Mouse (Mus musculus) forebrain, embryonic 10.5 days (tissue): ENCODE results near the gene Gm9964. TPM values are rescaled to one million over a fixed set of nuclear protein-coding genes. Genes with fewer than 3 reads are reported as not detected.

Source experiments
- DNase-seq: peaks from one replicate; pipeline ENCODE4 v3.0.0-alpha.2; 2017; ENCODE audit warnings: low spot score; ENCODE audit errors: extremely low spot score
- H3K27ac ChIP-seq: fragments of 300-500 bp; sonication (generic); 2 replicates; pipeline ENCODE4 v1.5.1; 2016; ENCODE audit warnings: mild to moderate bottlenecking
- H3K27me3 ChIP-seq: fragments of 300-500 bp; sonication (generic); 2 replicates; pipeline ENCODE4 v1.6.1; 2016; ENCODE audit warnings: mild to moderate bottlenecking; ENCODE audit not compliant: poor library complexity, severe bottlenecking
- H3K36me3 ChIP-seq: fragments of 300-500 bp; sonication (generic); replicated peaks from 2 replicates; pipeline ENCODE4 v1.6.1; 2016; ENCODE audit warnings: mild to moderate bottlenecking, moderate library complexity
- H3K4me1 ChIP-seq: fragments of 300-500 bp; sonication (generic); 2 replicates; pipeline ENCODE4 v1.6.1; 2016
- H3K4me3 ChIP-seq: fragments of 300-500 bp; sonication (generic); 2 replicates; pipeline ENCODE4 v1.5.1; 2016; ENCODE audit warnings: mild to moderate bottlenecking, moderate library complexity
- H3K9me3 ChIP-seq: fragments of 300-500 bp; sonication (generic); 2 replicates; pipeline ENCODE4 v1.6.1; 2016; ENCODE audit warnings: mild to moderate bottlenecking, moderate library complexity
- WGBS: fragments of 180-500 bp; shearing (Covaris S2); methylation state at CpG from one replicate; pipeline ENCODE4 v1.1.7; 2016; 5-methylcytosine and 5-hydroxymethylcytosine counted together
- polyA plus RNA-seq: library from polyadenylated mRNA; unstranded; fragments of >200 nt; fragmentation: Nextera tagmentation; extraction: Ambion mirVana; gene quantifications from 2 replicates; pipeline ENCODE4 v1.2.1, GENCODE M21; 2016

Gm9964 gene
- 0.22 TPM in 1 of 2 replicates, not detected in the other for polyA plus RNA-seq

DNA sequence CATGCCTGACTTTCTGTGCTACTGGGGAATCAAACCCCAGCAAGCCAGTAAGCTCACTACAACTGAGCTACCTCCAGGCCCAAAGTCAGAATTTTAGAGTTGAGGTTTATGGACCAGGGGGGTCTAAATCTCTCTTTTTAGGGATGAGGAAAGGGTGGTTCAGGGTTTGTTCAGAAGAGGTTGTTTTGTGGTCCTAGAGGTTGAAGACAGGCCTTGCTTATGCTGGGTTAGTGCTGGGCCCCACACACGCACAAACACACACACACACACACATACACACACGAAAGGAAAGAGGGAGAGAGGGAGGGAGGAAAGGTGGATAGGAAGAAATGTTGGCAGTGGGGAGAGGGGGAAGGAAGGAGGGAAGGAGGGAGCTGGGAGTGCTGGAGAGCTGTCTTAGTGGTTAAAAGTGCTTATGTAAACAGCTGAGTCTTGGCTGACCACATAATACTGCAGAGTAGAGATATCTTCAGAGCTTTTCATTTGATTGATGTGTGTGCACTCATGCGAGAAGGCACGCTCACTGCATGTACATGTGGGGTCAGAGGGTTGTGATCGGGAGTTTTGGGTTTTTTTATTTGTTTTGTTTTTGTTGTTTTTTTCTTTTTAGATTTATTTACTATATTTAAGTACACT is at the start of gene Gm9964:
TSS of gene Gm9964 (minus strand) at position 51 of the 636 bp plus-strand sequence.
- H3K4me1 ChIP-seq = no peaks in the 10 kb centered on the region
- WGBS = 94% methylated on average over 5 of the region's 5 CpGs
- H3K4me3 ChIP-seq = no peak within 1 kb of the TSS
- no peaks in the 10 kb centered on the region for H3K36me3 ChIP-seq
- H3K27me3 ChIP-seq = no peaks in the 10 kb centered on the region
- DNase-seq = no peak
- H3K9me3 ChIP-seq = no peaks in the 10 kb centered on the region
- no peak within 1 kb of the TSS for H3K27ac ChIP-seq

DNA sequence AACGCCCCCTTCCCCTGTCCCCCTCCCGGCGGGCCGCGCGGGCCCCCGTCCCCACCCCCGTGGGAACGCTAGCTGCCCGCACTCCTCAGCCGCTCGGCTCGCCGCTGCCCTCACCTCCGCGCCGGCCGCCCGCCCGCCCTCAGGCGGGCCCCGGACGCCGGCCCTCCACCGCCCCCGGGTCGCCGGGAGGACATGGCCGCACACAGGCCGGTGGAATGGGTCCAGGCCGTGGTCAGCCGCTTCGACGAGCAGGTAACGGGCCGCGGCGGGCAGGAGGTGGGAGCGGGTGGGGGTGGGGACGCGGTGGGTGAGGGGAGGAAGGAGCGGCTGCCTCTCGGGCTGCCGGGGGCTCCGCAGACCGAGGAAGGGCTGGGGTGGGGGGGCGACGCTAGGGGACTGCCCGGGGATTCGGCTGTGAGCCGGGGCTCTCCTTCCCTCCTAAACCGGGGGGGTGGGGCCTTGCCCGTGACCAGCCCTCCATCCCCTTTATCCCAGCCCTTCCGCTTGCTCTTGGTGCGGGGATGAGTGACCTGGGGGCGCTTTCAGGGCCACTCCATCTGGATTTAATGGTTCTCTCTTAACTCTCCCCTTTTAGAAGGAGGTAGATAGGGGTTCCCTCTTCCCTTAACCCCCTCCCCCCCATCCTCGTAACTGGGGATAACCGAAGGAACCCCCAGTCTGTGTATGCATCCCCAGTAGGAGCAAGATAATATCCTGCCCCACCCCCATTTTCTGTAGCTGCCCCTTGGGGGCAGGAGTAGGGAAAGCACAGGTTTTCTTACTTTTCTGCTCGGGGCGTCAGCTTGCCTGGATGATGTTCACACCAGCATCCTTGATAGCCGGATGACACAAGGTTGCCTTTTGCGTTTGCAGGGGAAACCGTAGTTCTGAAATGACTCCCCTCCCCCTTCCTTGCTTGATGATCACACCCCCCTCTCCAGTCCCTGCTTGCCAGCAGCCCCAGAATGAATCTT is 43.4 kb upstream of the Gm9964 start:
- under 1% methylated on average over 45 of the region's 63 CpGs for WGBS
- Histone ChIP-seq H3K4me1 (peaks cover 28% of the 10 kb centered on the region), H3K27ac (peak overlapping the region; percentile 100), H3K36me3 (peaks cover 38% of the 10 kb centered on the region), H3K4me3 (peak overlapping the region; percentile 93), H3K27me3 (peaks cover 13% of the 10 kb centered on the region), H3K9me3 (peaks cover 4% of the 10 kb centered on the region; the same call in 1 of the 2 replicates)
- DNase-seq = peak; percentile 58

DNA sequence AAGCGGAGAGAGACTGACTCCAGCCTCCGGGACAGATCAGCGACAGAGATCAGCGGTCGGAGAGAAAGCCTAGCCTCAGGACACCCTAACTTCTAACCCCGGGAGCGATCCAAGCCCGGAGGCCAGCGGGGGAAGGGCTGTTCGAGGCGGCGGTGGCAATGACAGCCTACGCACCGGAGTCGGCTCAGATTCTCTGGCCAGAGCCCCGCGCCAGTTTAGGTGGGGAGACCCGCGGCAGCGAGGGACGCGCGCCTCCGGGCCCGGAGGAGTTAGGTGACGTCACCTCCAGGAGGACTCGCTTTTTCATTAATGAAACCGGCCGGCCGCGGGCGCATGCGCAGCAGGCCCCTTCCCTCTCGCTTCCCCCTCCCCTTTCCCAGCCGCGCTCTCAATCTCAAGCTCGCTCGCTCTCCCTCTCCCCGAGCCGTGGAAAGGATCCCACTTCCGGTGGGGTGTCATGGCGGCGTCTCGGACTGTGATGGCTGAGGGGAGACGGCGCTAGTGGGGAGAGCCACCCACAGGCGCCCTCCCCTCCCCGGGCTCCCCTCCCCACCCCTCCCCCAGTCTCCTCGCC is 42.6 kb upstream of the Gm9964 start, which contains the start of gene Nf1:
TSS of gene Nf1 (plus strand) at position 460 of the 574 bp plus-strand sequence.
- WGBS = under 1% methylated on average over 48 of the region's 49 CpGs
- H3K36me3 ChIP-seq = peaks cover 32% of the 10 kb centered on the region
- DNase-seq = peak; percentile 97
- peak within 1 kb of the TSS; percentile 100 for H3K27ac ChIP-seq
- H3K9me3 ChIP-seq = peaks cover 4% of the 10 kb centered on the region; the same call in 1 of the 2 replicates
- H3K27me3 ChIP-seq = peaks cover 13% of the 10 kb centered on the region
- H3K4me3 ChIP-seq = peak within 1 kb of the TSS; percentile 93
- H3K4me1 ChIP-seq = peaks cover 28% of the 10 kb centered on the region

DNA sequence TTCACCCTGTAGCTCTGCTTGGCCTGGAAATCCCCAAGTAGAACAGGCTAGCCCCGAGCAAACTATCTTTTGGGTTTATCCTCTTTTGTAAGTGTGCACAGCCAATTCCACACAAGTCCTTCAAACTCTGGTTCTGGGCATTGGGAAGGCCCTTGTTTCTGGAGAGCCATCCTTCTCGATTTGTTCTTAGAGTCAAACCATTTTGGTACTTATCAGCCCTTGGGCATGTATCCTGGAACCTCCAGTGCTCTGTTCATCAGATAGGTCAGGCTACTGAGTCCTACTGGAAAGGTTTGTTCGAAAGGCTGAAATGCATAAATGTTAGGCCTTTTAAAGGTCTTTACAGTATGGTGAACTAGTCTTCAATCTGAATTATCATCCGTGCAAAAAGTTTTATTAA is 41.9 kb upstream of the Gm9964 start:
- 53% methylated on average over 4 of the region's 4 CpGs for WGBS
- peaks cover 4% of the 10 kb centered on the region; the same call in 1 of the 2 replicates for H3K9me3 ChIP-seq
- peaks cover 13% of the 10 kb centered on the region for H3K27me3 ChIP-seq
- peaks cover 32% of the 10 kb centered on the region for H3K4me1 ChIP-seq
- no peak for DNase-seq
- H3K4me3 ChIP-seq = peak overlapping the region; percentile 93
- H3K36me3 ChIP-seq = peaks cover 25% of the 10 kb centered on the region
- H3K27ac ChIP-seq = peak overlapping the region; percentile 100

DNA sequence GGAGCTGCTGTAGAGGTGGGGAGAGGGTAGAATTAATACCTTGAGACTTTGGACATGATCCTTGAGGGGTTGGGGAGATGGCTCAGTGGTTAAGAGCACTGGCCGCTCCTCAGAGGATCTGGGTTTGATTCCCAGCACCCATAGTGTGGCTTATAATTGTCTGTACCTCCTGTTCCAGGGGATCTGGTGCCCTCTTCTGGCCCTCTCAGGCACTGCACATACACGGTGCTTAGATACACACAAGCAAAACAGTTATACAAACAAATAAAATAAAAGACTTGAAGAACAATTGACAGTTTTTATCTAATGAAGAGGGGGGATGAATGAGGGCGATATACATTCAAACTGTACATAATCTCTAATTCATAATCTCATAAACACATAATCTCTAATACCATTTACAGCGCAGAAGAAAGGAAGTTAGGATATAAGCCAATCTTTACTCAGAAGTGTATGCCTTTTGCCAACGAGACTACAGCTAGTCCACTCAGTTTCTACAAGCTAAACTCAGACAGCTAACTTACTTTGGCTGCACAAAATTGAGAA is 40.1 kb upstream of the Gm9964 start:
- Histone ChIP-seq H3K9me3 (peaks cover 4% of the 10 kb centered on the region; the same call in 1 of the 2 replicates), H3K27ac (no peak overlapping the region), H3K4me1 (peaks cover 33% of the 10 kb centered on the region), H3K4me3 (no peak overlapping the region), H3K36me3 (peaks cover 7% of the 10 kb centered on the region; the same call in 1 of the 2 replicates), H3K27me3 (peaks cover 13% of the 10 kb centered on the region)
- 88% methylated on average over 5 of the region's 5 CpGs for WGBS
- DNase-seq = no peak

DNA sequence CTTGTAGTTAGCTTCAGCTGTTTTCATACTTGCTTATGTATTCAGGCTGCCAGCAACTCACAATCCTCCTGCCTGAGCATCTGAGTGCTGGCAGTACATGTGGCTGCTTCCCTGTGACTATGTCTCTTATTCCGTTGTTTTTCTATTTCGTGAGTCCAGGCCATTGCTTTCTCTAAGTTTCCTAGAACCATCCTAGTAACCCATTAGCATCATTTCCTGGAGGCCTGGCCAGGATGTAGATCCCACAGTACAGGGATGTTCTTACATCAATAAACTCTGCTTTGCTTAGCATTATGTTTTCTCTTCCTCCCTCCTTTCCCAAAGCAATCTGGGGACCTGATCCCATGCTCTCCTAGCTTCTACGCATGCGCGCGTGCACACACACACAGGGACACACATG is 38.4 kb upstream of the Gm9964 start:
- Histone ChIP-seq H3K27ac (no peak overlapping the region), H3K9me3 (peaks cover 4% of the 10 kb centered on the region; the same call in 1 of the 2 replicates), H3K27me3 (peaks cover 13% of the 10 kb centered on the region), H3K4me3 (no peak overlapping the region), H3K36me3 (peaks cover 4% of the 10 kb centered on the region; the same call in 1 of the 2 replicates), H3K4me1 (peaks cover 17% of the 10 kb centered on the region)
- 96% methylated on average over 6 of the region's 6 CpGs for WGBS
- no peak for DNase-seq

DNA sequence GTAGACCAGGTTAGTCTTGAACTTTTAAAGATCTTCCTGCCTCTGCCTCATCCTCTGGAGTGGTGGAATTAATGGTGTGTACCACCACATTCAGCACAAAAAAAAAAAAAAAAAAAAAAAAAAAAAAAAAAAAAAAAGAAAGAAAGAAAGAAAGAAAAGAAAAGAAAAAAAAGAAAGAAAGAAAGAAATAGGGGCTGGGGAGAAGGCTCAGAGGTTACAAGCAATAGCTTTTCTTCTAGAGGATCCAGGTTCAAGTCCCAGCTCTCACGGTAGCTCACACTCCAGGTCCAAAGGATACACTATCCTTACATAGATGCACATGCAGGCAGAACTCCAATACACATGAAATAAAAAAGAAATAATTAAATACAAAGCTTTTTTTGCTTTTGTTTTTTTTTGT is 32.9 kb upstream of the Gm9964 start:
- Histone ChIP-seq H3K9me3 (no peaks in the 10 kb centered on the region), H3K4me1 (peaks cover 15% of the 10 kb centered on the region)
- 92% methylated on average over 1 of the region's 1 CpGs for WGBS

DNA sequence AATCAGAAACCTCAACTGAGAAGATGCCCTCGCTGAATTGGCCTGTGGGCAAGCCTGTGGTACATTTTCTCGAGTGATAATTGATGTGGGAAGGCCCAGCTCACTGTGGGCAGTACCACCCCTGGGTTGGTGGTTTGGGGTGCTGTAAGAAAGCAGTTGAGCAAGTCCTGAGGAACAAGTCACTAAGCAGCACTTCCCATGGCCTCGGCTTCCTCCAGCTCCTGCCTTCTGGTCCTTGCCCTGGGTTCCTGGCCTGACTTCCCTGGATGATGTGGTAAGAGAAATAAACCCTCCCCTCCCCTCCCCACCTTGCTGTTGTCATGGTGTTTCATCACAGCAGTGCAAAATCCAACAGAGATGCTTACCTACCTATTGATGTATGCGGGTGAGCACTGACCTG is 31.4 kb upstream of the Gm9964 start:
- Histone ChIP-seq H3K36me3 (no peaks in the 10 kb centered on the region), H3K27ac (no peak overlapping the region), H3K4me1 (peaks cover 14% of the 10 kb centered on the region)

More for the DNA sequence above, 32.9 kb upstream of the Gm9964 start:
- no peaks in the 10 kb centered on the region for H3K27me3 ChIP-seq
- H3K4me3 ChIP-seq = no peak overlapping the region
- no peak overlapping the region for H3K27ac ChIP-seq
- DNase-seq = no peak
- H3K36me3 ChIP-seq = no peaks in the 10 kb centered on the region

DNA sequence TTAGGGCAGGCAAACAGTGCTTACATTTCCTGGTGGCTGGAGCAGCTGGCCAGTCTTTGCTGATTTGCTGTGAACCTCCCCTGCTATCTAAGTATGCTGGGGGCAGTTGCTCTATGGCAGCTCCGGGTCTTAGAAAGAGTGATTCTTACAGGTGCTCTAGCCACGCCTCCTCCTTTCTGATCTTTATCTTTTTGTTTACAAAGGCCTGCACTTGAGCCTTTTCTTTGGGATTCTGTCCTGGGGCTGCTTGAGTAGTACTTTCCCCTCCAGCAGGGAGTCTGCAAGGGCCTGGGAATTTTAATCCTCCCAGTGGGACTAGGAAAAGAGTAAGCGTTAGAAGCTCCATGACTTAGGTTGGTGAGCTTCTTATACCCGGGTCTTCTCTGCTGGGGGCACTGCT is 30.4 kb upstream of the Gm9964 start:
- Histone ChIP-seq H3K27me3 (no peaks in the 10 kb centered on the region), H3K4me3 (no peak overlapping the region), H3K27ac (no peak overlapping the region), H3K36me3 (no peaks in the 10 kb centered on the region), H3K4me1 (peaks cover 14% of the 10 kb centered on the region), H3K9me3 (no peaks in the 10 kb centered on the region)
- no peak for DNase-seq
- WGBS = 18% methylated on average over 4 of the region's 4 CpGs

More for the DNA sequence above, 31.4 kb upstream of the Gm9964 start:
- WGBS = 89% methylated on average over 4 of the region's 4 CpGs
- H3K4me3 ChIP-seq = no peak overlapping the region
- no peaks in the 10 kb centered on the region for H3K9me3 ChIP-seq
- DNase-seq = no peak
- no peaks in the 10 kb centered on the region for H3K27me3 ChIP-seq

DNA sequence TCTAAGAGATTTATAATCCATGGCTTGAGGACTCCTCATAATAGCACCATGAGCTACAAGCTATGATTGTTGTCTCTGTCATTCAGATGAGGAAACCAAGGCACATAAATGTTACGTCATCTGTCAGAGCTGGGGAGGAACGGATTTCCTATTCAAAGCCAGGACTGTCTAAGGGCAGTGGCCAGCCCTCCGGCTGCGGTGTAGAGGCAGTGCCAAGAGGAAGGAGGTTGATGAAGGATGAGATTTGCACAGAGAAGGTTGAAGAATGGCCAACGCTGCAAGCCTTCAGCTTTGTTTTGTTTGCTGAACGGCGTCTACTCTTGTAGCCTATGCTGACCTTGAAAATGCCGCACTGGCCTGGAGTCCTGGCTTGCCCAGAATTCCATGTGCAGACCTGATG is 29.0 kb upstream of the Gm9964 start:
- H3K27ac ChIP-seq = no peak overlapping the region
- 92% methylated on average over 8 of the region's 8 CpGs for WGBS
- no peak for DNase-seq
- H3K36me3 ChIP-seq = no peaks in the 10 kb centered on the region
- H3K4me1 ChIP-seq = peaks cover 14% of the 10 kb centered on the region
- H3K4me3 ChIP-seq = no peak overlapping the region
- no peaks in the 10 kb centered on the region for H3K27me3 ChIP-seq
- H3K9me3 ChIP-seq = no peaks in the 10 kb centered on the region

DNA sequence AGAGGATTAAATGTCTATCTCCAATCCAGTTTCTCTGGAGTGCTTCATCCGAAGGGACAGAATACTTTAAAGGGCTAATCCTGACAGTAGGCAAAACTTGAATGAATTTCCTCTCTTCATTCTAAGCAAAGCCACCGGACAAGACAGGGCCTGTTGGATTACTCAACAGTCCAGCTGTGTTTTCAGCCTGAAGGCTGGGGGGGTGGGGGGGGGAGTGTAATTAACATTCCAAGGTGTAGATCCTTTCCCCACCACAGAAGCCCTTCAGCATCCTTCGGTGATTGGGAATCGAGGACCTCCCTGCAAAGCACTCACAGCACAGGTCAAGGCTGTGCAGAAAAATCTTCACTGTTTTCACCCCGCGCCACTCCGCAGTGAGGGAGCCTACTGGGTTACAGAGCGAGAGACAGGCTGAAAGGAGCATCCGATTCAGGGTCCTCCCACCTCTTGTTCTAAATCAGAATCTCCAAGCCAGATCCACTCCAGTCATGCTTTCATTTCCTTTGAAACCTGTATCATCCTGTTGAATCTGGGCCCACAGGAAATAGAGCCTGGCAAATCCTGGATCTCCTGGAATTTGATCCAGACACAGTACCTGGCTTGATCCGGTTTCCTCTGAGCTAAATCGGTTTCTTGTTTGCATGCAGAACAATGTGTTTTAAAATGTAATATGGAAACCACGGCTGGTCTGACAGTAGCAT is 27.4 kb upstream of the Gm9964 start:
- DNase-seq = no peak
- Histone ChIP-seq H3K9me3 (no peaks in the 10 kb centered on the region), H3K4me3 (no peak overlapping the region), H3K27me3 (no peaks in the 10 kb centered on the region), H3K4me1 (peaks cover 14% of the 10 kb centered on the region), H3K27ac (no peak overlapping the region), H3K36me3 (no peaks in the 10 kb centered on the region)
- WGBS = 54% methylated on average over 12 of the region's 12 CpGs

DNA sequence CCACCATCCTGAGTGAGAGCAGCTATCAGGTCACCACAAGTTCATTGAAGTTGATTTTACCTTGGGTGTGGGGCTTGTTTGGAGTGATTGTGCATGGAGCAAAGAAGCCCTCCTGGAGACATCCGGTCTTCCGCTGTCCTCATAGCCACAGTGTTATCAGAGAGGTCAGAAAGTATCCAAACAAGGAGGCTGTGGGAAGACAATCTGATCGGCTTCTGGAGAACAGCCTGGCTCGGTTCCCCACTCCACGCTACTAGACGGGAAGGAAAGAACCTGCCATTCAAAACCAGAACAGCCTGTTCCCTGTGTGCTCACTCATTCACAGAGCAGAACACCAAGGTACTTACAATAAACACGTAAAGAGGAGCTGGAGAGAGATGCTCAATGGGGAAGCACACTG is 23.1 kb upstream of the Gm9964 start:
- Histone ChIP-seq H3K27me3 (no peaks in the 10 kb centered on the region), H3K9me3 (no peaks in the 10 kb centered on the region), H3K27ac (no peak overlapping the region), H3K4me3 (no peak overlapping the region), H3K4me1 (peaks cover 19% of the 10 kb centered on the region), H3K36me3 (no peaks in the 10 kb centered on the region)
- WGBS = 89% methylated on average over 7 of the region's 7 CpGs
- DNase-seq = no peak
